Mouse (Mus musculus): ENCODE data around the gene Trim15. TPM values are rescaled to one million over a fixed set of nuclear protein-coding genes. Genes with fewer than 3 reads are reported as not detected.

Gene Trim15
- polyA plus RNA-seq (2016; fragmentation: Nextera tagmentation; extraction: Ambion mirVana): 0.17 and 0.40 TPM in 2 replicates

- 15% methylated on average over 29 of the region's 29 CpGs for WGBS
- Histone ChIP-seq H3K27ac (no peak within 1 kb of the TSS), H3K9ac (peak within 1 kb of the TSS; percentile 15; the same call in 1 of the 2 replicates), H3K9me3 (no peaks in the 10 kb centered on the region), H3K36me3 (no peaks in the 10 kb centered on the region), H3K4me2 (replicated peaks) (peak within 1 kb of the TSS; percentile 40), H3K4me1 (no peaks in the 10 kb centered on the region), H3K4me3 (0 out of 2 replicates have a peak within 1 kb of the TSS, but pooled peaks have one; percentile 5), H3K27me3 (peaks cover 23% of the 10 kb centered on the region)
- ATAC-seq (ENCODE audit: insufficient number of reproducible peaks, insufficient read depth, low FRiP score, low TSS enrichment): peak; percentile 41; the same call in 1 of the 2 replicates
Measured at GRCm38 (mm10) chr17:36866719-36867527, at the start of gene Trim15. Gene Trim15 (minus strand): TSS chr17:36867210.

GRCm38 (mm10) chr17:36915076-36915475 lies 48.1 kb upstream of the Trim15 start:
- ATAC-seq (ENCODE audit: insufficient number of reproducible peaks, insufficient read depth, low FRiP score, low TSS enrichment): no peak
- H3K4me3 ChIP-seq: no peak overlapping the region

GRCm38 (mm10) chr17:36914108-36914507 lies 47.1 kb upstream of the Trim15 start:
- no peak for ATAC-seq (ENCODE audit: insufficient number of reproducible peaks, insufficient read depth, low FRiP score, low TSS enrichment)
- Histone ChIP-seq H3K27me3 (no peaks in the 10 kb centered on the region), H3K9ac (no peak overlapping the region), H3K4me2 (replicated peaks) (no peak overlapping the region), H3K4me1 (no peaks in the 10 kb centered on the region), H3K27ac (no peak overlapping the region), H3K36me3 (no peaks in the 10 kb centered on the region), H3K4me3 (no peak overlapping the region), H3K9me3 (no peaks in the 10 kb centered on the region)
- WGBS: 4% methylated on average over 2 of the region's 2 CpGs

More at GRCm38 (mm10) chr17:36915076-36915475, 48.1 kb upstream of the Trim15 start:
- Histone ChIP-seq H3K36me3 (no peaks in the 10 kb centered on the region), H3K9ac (no peak overlapping the region), H3K4me2 (replicated peaks) (no peak overlapping the region), H3K27ac (no peak overlapping the region), H3K27me3 (0 out of 2 replicates have a peak, but pooled peaks cover under 1% of the 10 kb centered on the region), H3K9me3 (no peaks in the 10 kb centered on the region), H3K4me1 (no peaks in the 10 kb centered on the region)
- 15% methylated on average over 9 of the region's 9 CpGs for WGBS

- no peak overlapping the region for H3K27ac ChIP-seq
- H3K9ac ChIP-seq: no peak overlapping the region
- 61% methylated on average over 2 of the region's 2 CpGs for WGBS
- no peaks in the 10 kb centered on the region for H3K4me1 ChIP-seq
- H3K4me3 ChIP-seq: no peak overlapping the region
- no peak for ATAC-seq (ENCODE audit: insufficient number of reproducible peaks, insufficient read depth, low FRiP score, low TSS enrichment)
- no peaks in the 10 kb centered on the region for H3K36me3 ChIP-seq
- no peaks in the 10 kb centered on the region for H3K27me3 ChIP-seq
- H3K9me3 ChIP-seq: no peaks in the 10 kb centered on the region
- H3K4me2 ChIP-seq (replicated peaks): no peak overlapping the region
Measured at GRCm38 (mm10) chr17:36912031-36912430, 45.0 kb upstream of the Trim15 start.

- Histone ChIP-seq H3K27me3 (no peaks in the 10 kb centered on the region), H3K4me3 (no peak overlapping the region), H3K36me3 (no peaks in the 10 kb centered on the region), H3K9me3 (no peaks in the 10 kb centered on the region), H3K27ac (no peak overlapping the region), H3K9ac (no peak overlapping the region), H3K4me2 (replicated peaks) (no peak overlapping the region), H3K4me1 (no peaks in the 10 kb centered on the region)
- ATAC-seq (ENCODE audit: insufficient number of reproducible peaks, insufficient read depth, low FRiP score, low TSS enrichment): no peak
- WGBS: 54% methylated on average over 4 of the region's 4 CpGs
Measured at GRCm38 (mm10) chr17:36909802-36910201, 42.8 kb upstream of the Trim15 start.

- no peak overlapping the region for H3K4me2 ChIP-seq (replicated peaks)
- H3K4me1 ChIP-seq: no peaks in the 10 kb centered on the region
- 32% methylated on average over 1 of the region's 1 CpGs for WGBS
- peak; percentile 72; the same call in 1 of the 2 replicates for ATAC-seq (ENCODE audit: insufficient number of reproducible peaks, insufficient read depth, low FRiP score, low TSS enrichment)
- H3K9me3 ChIP-seq: no peaks in the 10 kb centered on the region
- no peak overlapping the region for H3K9ac ChIP-seq
- H3K27ac ChIP-seq: no peak overlapping the region
- H3K4me3 ChIP-seq: no peak overlapping the region
- H3K27me3 ChIP-seq: no peaks in the 10 kb centered on the region
- H3K36me3 ChIP-seq: no peaks in the 10 kb centered on the region
Measured at GRCm38 (mm10) chr17:36908235-36908634, 41.2 kb upstream of the Trim15 start.

GRCm38 (mm10) chr17:36903651-36904050 lies 36.6 kb upstream of the Trim15 start:
- Histone ChIP-seq H3K27me3 (no peaks in the 10 kb centered on the region), H3K36me3 (no peaks in the 10 kb centered on the region), H3K4me1 (no peaks in the 10 kb centered on the region), H3K9ac (no peak overlapping the region), H3K4me3 (no peak overlapping the region), H3K9me3 (no peaks in the 10 kb centered on the region), H3K27ac (no peak overlapping the region), H3K4me2 (replicated peaks) (no peak overlapping the region)
- ATAC-seq (ENCODE audit: insufficient number of reproducible peaks, insufficient read depth, low FRiP score, low TSS enrichment): no peak
- 75% methylated on average over 3 of the region's 3 CpGs for WGBS

GRCm38 (mm10) chr17:36900691-36901090 lies 33.7 kb upstream of the Trim15 start:
- Histone ChIP-seq H3K27ac (no peak overlapping the region), H3K27me3 (no peaks in the 10 kb centered on the region)
- no peak for ATAC-seq (ENCODE audit: insufficient number of reproducible peaks, insufficient read depth, low FRiP score, low TSS enrichment)

GRCm38 (mm10) chr17:36900001-36900400 lies 33.0 kb upstream of the Trim15 start:
- no peaks in the 10 kb centered on the region for H3K27me3 ChIP-seq
- no peaks in the 10 kb centered on the region for H3K9me3 ChIP-seq
- no peak overlapping the region for H3K4me2 ChIP-seq (replicated peaks)
- no peak overlapping the region for H3K27ac ChIP-seq
- no peaks in the 10 kb centered on the region for H3K36me3 ChIP-seq
- H3K4me1 ChIP-seq: no peaks in the 10 kb centered on the region
- 81% methylated on average over 5 of the region's 5 CpGs for WGBS
- ATAC-seq (ENCODE audit: insufficient number of reproducible peaks, insufficient read depth, low FRiP score, low TSS enrichment): no peak
- no peak overlapping the region for H3K9ac ChIP-seq
- no peak overlapping the region for H3K4me3 ChIP-seq

More at GRCm38 (mm10) chr17:36900691-36901090, 33.7 kb upstream of the Trim15 start:
- H3K4me1 ChIP-seq: no peaks in the 10 kb centered on the region
- no peak overlapping the region for H3K9ac ChIP-seq
- H3K4me3 ChIP-seq: no peak overlapping the region
- H3K36me3 ChIP-seq: no peaks in the 10 kb centered on the region
- no peak overlapping the region for H3K4me2 ChIP-seq (replicated peaks)
- no peaks in the 10 kb centered on the region for H3K9me3 ChIP-seq
- 33% methylated on average over 1 of the region's 1 CpGs for WGBS

- no peak for ATAC-seq (ENCODE audit: insufficient number of reproducible peaks, insufficient read depth, low FRiP score, low TSS enrichment)
- 76% methylated on average over 4 of the region's 4 CpGs for WGBS
Measured at GRCm38 (mm10) chr17:36899376-36899775, 32.4 kb upstream of the Trim15 start.

GRCm38 (mm10) chr17:36897552-36898205 lies 30.7 kb upstream of the Trim15 start, which contains the start of gene Trim31:
Gene Trim31 (plus strand): TSS chr17:36898118.
- WGBS: 61% methylated on average over 6 of the region's 6 CpGs
- no peaks in the 10 kb centered on the region for H3K9me3 ChIP-seq
- H3K4me1 ChIP-seq: no peaks in the 10 kb centered on the region
- no peaks in the 10 kb centered on the region for H3K27me3 ChIP-seq
- H3K9ac ChIP-seq: no peak within 1 kb of the TSS
- no peak within 1 kb of the TSS for H3K27ac ChIP-seq
- ATAC-seq (ENCODE audit: insufficient number of reproducible peaks, insufficient read depth, low FRiP score, low TSS enrichment): no peak
- no peaks in the 10 kb centered on the region for H3K36me3 ChIP-seq
- no peak within 1 kb of the TSS for H3K4me2 ChIP-seq (replicated peaks)
- no peak within 1 kb of the TSS for H3K4me3 ChIP-seq

More at GRCm38 (mm10) chr17:36899376-36899775, 32.4 kb upstream of the Trim15 start:
- Histone ChIP-seq H3K27me3 (no peaks in the 10 kb centered on the region), H3K9ac (no peak overlapping the region), H3K4me2 (replicated peaks) (no peak overlapping the region), H3K27ac (no peak overlapping the region), H3K9me3 (no peaks in the 10 kb centered on the region), H3K4me1 (no peaks in the 10 kb centered on the region), H3K36me3 (no peaks in the 10 kb centered on the region), H3K4me3 (no peak overlapping the region)

GRCm38 (mm10) chr17:36897065-36897464 lies 30.1 kb upstream of the Trim15 start:
- H3K9ac ChIP-seq: no peak overlapping the region
- no peaks in the 10 kb centered on the region for H3K36me3 ChIP-seq
- no peak overlapping the region for H3K4me2 ChIP-seq (replicated peaks)
- no peak overlapping the region for H3K4me3 ChIP-seq
- no peaks in the 10 kb centered on the region for H3K27me3 ChIP-seq
- no peaks in the 10 kb centered on the region for H3K4me1 ChIP-seq
- no peak for ATAC-seq (ENCODE audit: insufficient number of reproducible peaks, insufficient read depth, low FRiP score, low TSS enrichment)
- H3K27ac ChIP-seq: no peak overlapping the region
- no peaks in the 10 kb centered on the region for H3K9me3 ChIP-seq
